18 mouse cellular contexts compared by ENCODE assay signal in the genomic region with DNA sequence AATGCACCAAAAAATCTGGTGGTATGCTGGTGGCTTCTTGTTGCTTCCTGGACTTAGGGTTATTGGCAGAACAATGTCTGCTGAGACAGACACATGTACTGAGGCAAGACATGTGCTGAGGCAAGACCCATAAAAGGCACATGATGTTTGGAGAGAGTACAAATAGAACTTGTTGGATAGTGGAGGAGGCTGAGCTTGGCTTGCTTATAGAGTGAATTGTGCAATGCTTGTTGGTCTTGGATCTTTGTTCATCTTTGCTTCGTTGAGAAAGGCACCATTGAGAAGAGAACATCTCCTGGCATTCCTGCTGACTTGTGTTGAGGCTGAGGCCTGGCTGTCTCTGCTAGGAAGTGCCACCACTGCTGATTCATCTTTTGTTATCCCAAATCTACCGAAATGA.
DNase-seq lines count a peak whose midpoint lies in the region; ATAC-seq lines count a peak whose summit lies in the region.
"Had no signal": no experiment of that assay in that cellular context is flagged by ENCODE, and none has a peak within 500 bp of the region (broad histone marks: within the 10 kb centered on the region; RNA-seq: fewer than 3 reads in every experiment).

No protein-coding gene starts in this region.

- DNase-seq in adipocyte (ENCODE audit: low spot score), result peak; percentile 52
- peak; percentile 97 for DNase-seq in fat pad, adult 2 months (ENCODE audit: extremely low read depth, low read depth, low spot score)
- DNase-seq in gonadal fat pad, adult 2 months (ENCODE audit: low read depth), result peak; percentile 94
- no peak for DNase-seq in frontal cortex, postnatal 25 days (ENCODE audit: low spot score in 2 of 2)
- no peak for DNase-seq in hindbrain, embryonic 10.5 days (ENCODE audit: low spot score)
- DNase-seq: adrenal gland, adult 8-10 months; adrenal gland, postnatal 14 days; adrenal gland, postnatal 36 days; cerebellum, adult 11-12 months; cerebellum, adult 2 months; cerebellum, adult 9-10 months; cerebellum, postnatal 10 days; cerebellum, postnatal 25 days had no signal

- H3K9ac ChIP-seq in forebrain, embryonic 12.5 days, result no peak overlapping the region
- H3K9ac ChIP-seq: embryonic facial prominence, embryonic 12.5 days had no signal

- no peak overlapping the region for H3K27ac ChIP-seq in forebrain, embryonic 12.5 days
- H3K27ac ChIP-seq in hindbrain, embryonic 10.5 days, result no peak overlapping the region
- H3K27ac ChIP-seq: embryonic facial prominence, embryonic 10.5 days; embryonic facial prominence, embryonic 12.5 days had no signal

- H3K9me3 ChIP-seq in forebrain, embryonic 12.5 days, result no peaks in the 10 kb centered on the region
- no peaks in the 10 kb centered on the region for H3K9me3 ChIP-seq in hindbrain, embryonic 10.5 days
- H3K9me3 ChIP-seq: embryonic facial prominence, embryonic 10.5 days; embryonic facial prominence, embryonic 12.5 days had no signal

- no peaks in the 10 kb centered on the region for H3K27me3 ChIP-seq in forebrain, embryonic 12.5 days
- no peaks in the 10 kb centered on the region for H3K27me3 ChIP-seq in hindbrain, embryonic 10.5 days (ENCODE audit: insufficient read depth, poor library complexity, severe bottlenecking)
- H3K27me3 ChIP-seq: embryonic facial prominence, embryonic 12.5 days had no signal

- no peak for ATAC-seq in forebrain, embryonic 12.5 days (ENCODE audit: low FRiP score)
- ATAC-seq: forebrain, embryonic 14.5 days; forebrain, embryonic 16.5 days had no signal

- WGBS in forebrain, embryonic 12.5 days, result 80% methylated on average over 2 of the region's 2 CpGs
- WGBS in hindbrain, embryonic 10.5 days, result 74% methylated on average over 2 of the region's 2 CpGs

- no peak overlapping the region for H3K4me3 ChIP-seq in forebrain, embryonic 12.5 days (replicated peaks)
- H3K4me3 ChIP-seq in hindbrain, embryonic 10.5 days, result no peak overlapping the region
- H3K4me3 ChIP-seq: embryonic facial prominence, embryonic 10.5 days; embryonic facial prominence, embryonic 12.5 days had no signal

- no peak overlapping the region for H3K4me2 ChIP-seq in forebrain, embryonic 12.5 days
- H3K4me2 ChIP-seq: embryonic facial prominence, embryonic 12.5 days had no signal

- H3K36me3 ChIP-seq in forebrain, embryonic 12.5 days (replicated peaks), result no peaks in the 10 kb centered on the region
- H3K36me3 ChIP-seq in hindbrain, embryonic 10.5 days, result no peaks in the 10 kb centered on the region
- H3K36me3 ChIP-seq: embryonic facial prominence, embryonic 10.5 days; embryonic facial prominence, embryonic 12.5 days had no signal

- H3K4me1 ChIP-seq in forebrain, embryonic 12.5 days, result no peaks in the 10 kb centered on the region
- H3K4me1 ChIP-seq in hindbrain, embryonic 10.5 days (replicated peaks), result no peaks in the 10 kb centered on the region
- H3K4me1 ChIP-seq: embryonic facial prominence, embryonic 10.5 days; embryonic facial prominence, embryonic 12.5 days had no signal

Comparison
In these comparisons a context has a peak if more than half of its experiments do, and no peak if none do; other contexts are left out.
1. DNase-seq: peak in adipocyte (single experiment), fat pad, adult 2 months (single experiment) and gonadal fat pad, adult 2 months (single experiment); none in frontal cortex, postnatal 25 days (0 of 2) and hindbrain, embryonic 10.5 days (single experiment).